Comparison of ENCODE assay signal across 8 mouse cellular contexts in genomic region chr15:77153088-77153546, GRCm38 (mm10).
DNase-seq lines count a peak whose midpoint lies in the region; ATAC-seq and TF ChIP-seq lines count a peak whose summit lies in the region.

No protein-coding gene starts in this region.

- intact Hi-C loops in gastrocnemius, postnatal 36 days (cut with DNase I), result loop anchor here (1.0 kb wide), 1 partner anchor 60 kb away; no protein-coding TSS in a partner anchor

- TF ChIP-seq POLR2A in limb, embryonic 14.5 days (IDR thresholded peaks at IDR 0.05; ENCODE audit: borderline replicate concordance, extremely low read depth, insufficient read depth, insufficient read length), result peak; percentile 39; the same call in 1 of the 2 replicates

- no peaks in the 10 kb centered on the region for H3K9me3 ChIP-seq in heart, postnatal 0 days (replicated peaks; ENCODE audit: control insufficient read depth, low read length)
- H3K9me3 ChIP-seq in limb, embryonic 14.5 days (ENCODE audit: control insufficient read depth, low read length), result no peaks in the 10 kb centered on the region
- no peaks in the 10 kb centered on the region for H3K9me3 ChIP-seq in neural tube, embryonic 15.5 days (replicated peaks)

- TF ChIP-seq EP300 in heart, postnatal 0 days (IDR thresholded peaks at IDR 0.05; ENCODE audit: low read depth), result no peak

- no peak for TF ChIP-seq CTCF in heart, postnatal 0 days (IDR thresholded peaks at IDR 0.05; ENCODE audit: low read depth)

- H3K9ac ChIP-seq in heart, postnatal 0 days (replicated peaks; ENCODE audit: low read depth, low read length), result peak overlapping the region; percentile 80
- peak overlapping the region; percentile 62 for H3K9ac ChIP-seq in limb, embryonic 14.5 days (ENCODE audit: low read depth, low read length, severe bottlenecking)
- H3K9ac ChIP-seq in neural tube, embryonic 15.5 days (replicated peaks), result peak overlapping the region; percentile 86

- peak overlapping the region; percentile 91 for H3K27ac ChIP-seq in heart, postnatal 0 days (ENCODE audit: low read depth)
- peak overlapping the region; percentile 93 for H3K27ac ChIP-seq in limb, embryonic 14.5 days (replicated peaks; ENCODE audit: low read depth, low read length)
- peak overlapping the region; percentile 97 for H3K27ac ChIP-seq in neural tube, embryonic 15.5 days (replicated peaks)

- peaks cover 50% of the 10 kb centered on the region for H3K4me1 ChIP-seq in heart, postnatal 0 days (ENCODE audit: control insufficient read depth, insufficient read depth)
- H3K4me1 ChIP-seq in limb, embryonic 14.5 days (ENCODE audit: control insufficient read depth, insufficient read depth, low read length), result peaks cover 44% of the 10 kb centered on the region
- peaks cover 51% of the 10 kb centered on the region for H3K4me1 ChIP-seq in neural tube, embryonic 15.5 days

- peak overlapping the region; percentile 63 for H3K4me3 ChIP-seq in heart, postnatal 0 days (ENCODE audit: low read depth, low read length)
- peak overlapping the region; percentile 43 for H3K4me3 ChIP-seq in limb, embryonic 14.5 days (replicated peaks; ENCODE audit: low read length)
- peak overlapping the region; percentile 67 for H3K4me3 ChIP-seq in neural tube, embryonic 15.5 days (replicated peaks)

- 0% methylated on average over 3 of the region's 3 CpGs for WGBS in heart, postnatal 0 days
- 0% methylated on average over 3 of the region's 3 CpGs for WGBS in limb, embryonic 14.5 days
- 0% methylated on average over 3 of the region's 3 CpGs for WGBS in neural tube, embryonic 15.5 days

- peak; percentile 52 for ATAC-seq in heart, postnatal 0 days (ENCODE audit: insufficient read depth, low read depth)
- ATAC-seq in limb, embryonic 14.5 days (ENCODE audit: low FRiP score, low read depth), result peak; percentile 64
- ATAC-seq in neural tube, embryonic 15.5 days (ENCODE audit: low FRiP score), result peak; percentile 83

- no peaks in the 10 kb centered on the region for H3K36me3 ChIP-seq in heart, postnatal 0 days (replicated peaks; ENCODE audit: control insufficient read depth, insufficient read depth, low read length)
- no peaks in the 10 kb centered on the region; the same call in 1 of the 2 replicates for H3K36me3 ChIP-seq in limb, embryonic 14.5 days (ENCODE audit: control insufficient read depth, insufficient read depth, low read length)
- no peaks in the 10 kb centered on the region for H3K36me3 ChIP-seq in neural tube, embryonic 15.5 days

- DNase-seq in right cerebral cortex, adult 18-20 months, result peak; percentile 25
- no peak for DNase-seq in right cerebral cortex, postnatal 25 days
- peak; percentile 46 for DNase-seq in embryo, embryonic 11.5 days (ENCODE audit: low read depth, low spot score)
- DNase-seq in heart, postnatal 0 days (ENCODE audit: low spot score), result peak; percentile 75
- DNase-seq in limb, embryonic 14.5 days (ENCODE audit: low spot score), result peak; percentile 67
- DNase-seq in gastrocnemius, postnatal 36 days, result no peak
- DNase-seq in thymus, postnatal 10 days (ENCODE audit: low spot score in 2 of 2), result no peak

- H3K27me3 ChIP-seq in heart, postnatal 0 days (ENCODE audit: control insufficient read depth, insufficient read depth, low read length), result no peaks in the 10 kb centered on the region
- no peaks in the 10 kb centered on the region for H3K27me3 ChIP-seq in limb, embryonic 14.5 days (ENCODE audit: control insufficient read depth, insufficient read depth, low read length)
- H3K27me3 ChIP-seq in neural tube, embryonic 15.5 days (replicated peaks), result no peaks in the 10 kb centered on the region

- H3K4me2 ChIP-seq in heart, postnatal 0 days (ENCODE audit: low read depth, low read length), result peak overlapping the region; percentile 90
- peak overlapping the region; percentile 74 for H3K4me2 ChIP-seq in limb, embryonic 14.5 days (replicated peaks; ENCODE audit: low read depth, low read length, severe bottlenecking)
- H3K4me2 ChIP-seq in neural tube, embryonic 15.5 days, result peak overlapping the region; percentile 84

Comparison
In these comparisons a context has a peak if more than half of its experiments do, and no peak if none do; other contexts are left out.
1. DNase-seq: peak in right cerebral cortex, adult 18-20 months (single experiment), embryo, embryonic 11.5 days (single experiment), heart, postnatal 0 days (single experiment) and limb, embryonic 14.5 days (single experiment); none in right cerebral cortex, postnatal 25 days (single experiment), gastrocnemius, postnatal 36 days (0 of 2) and thymus, postnatal 10 days (0 of 2).
2. Peak in every context shown above with its lines, with median percentiles within 50 percentile points of each other: ATAC-seq, H3K27ac ChIP-seq, H3K4me2 ChIP-seq, H3K4me3 ChIP-seq and H3K9ac ChIP-seq.